Mouse (Mus musculus): Measurements from ENCODE around the gene Nhlrc3. TPM values are rescaled to one million over a fixed set of nuclear protein-coding genes. Genes with fewer than 3 reads are reported as not detected.
A peak's percentile ranks its signal among the peaks of the same experiment; 100 is the strongest.

Gene Nhlrc3
- polyA plus RNA-seq, 1 experiment from 2014 or later: 10.0 TPM

DNA sequence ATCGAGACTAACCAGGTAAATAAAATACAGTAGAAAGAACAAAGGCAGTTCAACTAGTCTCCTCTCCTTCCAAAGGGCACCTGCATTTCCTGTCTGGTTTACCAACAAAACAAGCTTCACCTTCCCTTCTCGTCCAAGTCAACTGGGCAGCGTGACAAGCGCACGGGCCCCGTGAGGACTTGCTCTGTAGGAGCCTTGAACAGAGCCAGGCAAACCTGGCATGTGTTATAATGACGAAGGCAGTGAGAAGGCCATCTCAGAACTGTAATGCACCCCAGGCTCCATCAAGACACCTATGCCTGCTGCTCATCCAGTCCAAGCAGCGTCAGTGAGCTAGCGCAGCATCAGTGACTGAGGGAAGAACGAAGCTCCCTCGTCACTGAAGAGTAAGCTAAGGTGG, 12.5 kb downstream of the Nhlrc3 start:
- no peak overlapping the region for H3K9ac ChIP-seq (replicated peaks; ENCODE audit: low read length)
- H3K4me1 ChIP-seq (ENCODE audit: control insufficient read depth, insufficient read depth, low read length): no peaks in the 10 kb centered on the region
- no peak for DNase-seq
- H3K9me3 ChIP-seq (ENCODE audit: control insufficient read depth, low read length): no peaks in the 10 kb centered on the region
- no peak overlapping the region for H3K4me2 ChIP-seq (ENCODE audit: low read length)
- ATAC-seq (ENCODE audit: low FRiP score, low TSS enrichment): no peak
- no peak overlapping the region for H3K27ac ChIP-seq (replicated peaks; ENCODE audit: low read depth, low read length)
- H3K4me3 ChIP-seq (replicated peaks; ENCODE audit: low read depth, low read length): no peak overlapping the region
- peaks cover 60% of the 10 kb centered on the region for H3K36me3 ChIP-seq (ENCODE audit: control insufficient read depth, insufficient read depth, low read length)
- H3K27me3 ChIP-seq (ENCODE audit: control insufficient read depth, insufficient read depth, low read length): no peaks in the 10 kb centered on the region
- WGBS: 93% methylated on average over 11 of the region's 11 CpGs

DNA sequence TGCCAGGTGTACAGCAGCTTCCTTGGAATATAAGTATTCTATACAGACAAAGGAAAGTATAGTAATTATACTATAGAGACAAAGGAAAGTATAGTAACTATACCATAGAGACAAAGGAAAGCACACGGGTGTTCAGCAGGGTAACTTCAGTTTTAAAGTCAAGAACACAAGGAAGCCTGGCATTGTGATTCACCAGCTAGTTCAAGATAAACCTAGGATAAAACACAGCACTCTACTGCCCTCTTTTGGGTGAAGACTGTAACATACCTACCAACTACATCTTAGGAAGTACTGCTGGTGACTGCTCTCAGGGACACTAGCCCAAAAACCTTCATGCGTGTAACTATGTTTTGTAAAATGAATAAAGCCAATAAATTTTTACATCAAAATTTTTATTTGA, 14.9 kb downstream of the Nhlrc3 start:
- peaks cover 36% of the 10 kb centered on the region for H3K36me3 ChIP-seq (ENCODE audit: control insufficient read depth, insufficient read depth, low read length)

DNA sequence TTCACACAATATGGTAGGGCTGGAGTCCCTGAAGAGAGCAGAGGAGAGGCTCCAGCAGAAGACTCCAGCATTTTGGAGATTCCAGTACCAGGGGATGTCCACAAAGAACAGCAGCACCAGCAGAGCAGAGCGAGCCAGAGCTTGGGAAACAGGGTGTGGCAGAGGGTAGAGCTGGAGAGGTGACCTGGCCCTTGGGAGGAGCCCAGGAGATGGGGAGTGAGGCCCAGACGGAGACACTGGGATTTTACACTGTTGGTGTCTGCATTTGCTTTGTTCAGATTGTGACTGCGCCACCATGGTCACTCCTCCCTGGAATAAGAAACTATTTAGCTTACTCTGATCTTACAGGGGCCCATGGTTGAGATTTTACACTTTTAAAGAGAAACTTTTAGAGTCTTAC, 16.3 kb downstream of the Nhlrc3 start:
- no peaks in the 10 kb centered on the region for H3K27me3 ChIP-seq (ENCODE audit: control insufficient read depth, insufficient read depth, low read length)
- ATAC-seq (ENCODE audit: low FRiP score, low TSS enrichment): no peak
- WGBS: 84% methylated on average over 3 of the region's 3 CpGs
- no peak overlapping the region for H3K9ac ChIP-seq (replicated peaks; ENCODE audit: low read length)
- H3K27ac ChIP-seq (replicated peaks; ENCODE audit: low read depth, low read length): no peak overlapping the region
- DNase-seq: no peak
- H3K9me3 ChIP-seq (ENCODE audit: control insufficient read depth, low read length): no peaks in the 10 kb centered on the region
- H3K36me3 ChIP-seq (ENCODE audit: control insufficient read depth, insufficient read depth, low read length): peaks cover 22% of the 10 kb centered on the region
- no peak overlapping the region for H3K4me3 ChIP-seq (replicated peaks; ENCODE audit: low read depth, low read length)
- peaks cover 7% of the 10 kb centered on the region; the same call in 1 of the 2 replicates for H3K4me1 ChIP-seq (ENCODE audit: control insufficient read depth, insufficient read depth, low read length)
- H3K4me2 ChIP-seq (ENCODE audit: low read length): no peak overlapping the region

More for the DNA sequence above, 14.9 kb downstream of the Nhlrc3 start:
- Histone ChIP-seq H3K9me3 (ENCODE audit: control insufficient read depth, low read length) (no peaks in the 10 kb centered on the region), H3K4me1 (ENCODE audit: control insufficient read depth, insufficient read depth, low read length) (peaks cover 7% of the 10 kb centered on the region; the same call in 1 of the 2 replicates), H3K9ac (replicated peaks; ENCODE audit: low read length) (no peak overlapping the region), H3K4me2 (ENCODE audit: low read length) (no peak overlapping the region), H3K27me3 (ENCODE audit: control insufficient read depth, insufficient read depth, low read length) (no peaks in the 10 kb centered on the region), H3K27ac (replicated peaks; ENCODE audit: low read depth, low read length) (no peak overlapping the region), H3K4me3 (replicated peaks; ENCODE audit: low read depth, low read length) (no peak overlapping the region)
- WGBS: 22% methylated on average over 2 of the region's 2 CpGs
- DNase-seq: peak; percentile 96
- ATAC-seq (ENCODE audit: low FRiP score, low TSS enrichment): peak; percentile 18; the same call in 1 of the 2 replicates

DNA sequence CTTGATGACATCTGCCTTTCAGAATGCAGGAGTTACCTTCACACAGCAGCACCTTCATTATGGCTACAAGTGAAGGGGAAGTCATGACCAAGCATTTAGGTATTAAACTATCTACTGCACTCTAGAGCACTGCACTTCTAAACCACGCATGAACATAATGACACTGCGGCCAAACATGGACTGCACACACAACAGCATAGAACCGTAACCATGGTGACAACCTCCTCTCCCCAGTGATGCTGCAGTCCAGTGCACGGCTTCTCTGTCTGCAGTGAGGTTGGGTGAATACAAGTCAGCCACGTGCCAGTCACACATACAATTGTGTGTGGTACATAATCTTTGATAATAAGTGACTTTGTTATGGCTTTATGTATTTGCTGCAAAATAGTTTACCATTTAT, 17.6 kb downstream of the Nhlrc3 start:
- Histone ChIP-seq H3K4me3 (replicated peaks; ENCODE audit: low read depth, low read length) (no peak overlapping the region), H3K9ac (replicated peaks; ENCODE audit: low read length) (no peak overlapping the region), H3K36me3 (ENCODE audit: control insufficient read depth, insufficient read depth, low read length) (peaks cover 10% of the 10 kb centered on the region), H3K27me3 (ENCODE audit: control insufficient read depth, insufficient read depth, low read length) (no peaks in the 10 kb centered on the region), H3K4me1 (ENCODE audit: control insufficient read depth, insufficient read depth, low read length) (peaks cover 7% of the 10 kb centered on the region; the same call in 1 of the 2 replicates), H3K9me3 (ENCODE audit: control insufficient read depth, low read length) (no peaks in the 10 kb centered on the region), H3K27ac (replicated peaks; ENCODE audit: low read depth, low read length) (no peak overlapping the region; the same call in 1 of the 2 replicates), H3K4me2 (ENCODE audit: low read length) (no peak overlapping the region)
- no peak; the same call in 1 of the 2 replicates for ATAC-seq (ENCODE audit: low FRiP score, low TSS enrichment)
- peak; percentile 61 for DNase-seq
- 33% methylated on average over 5 of the region's 5 CpGs for WGBS

DNA sequence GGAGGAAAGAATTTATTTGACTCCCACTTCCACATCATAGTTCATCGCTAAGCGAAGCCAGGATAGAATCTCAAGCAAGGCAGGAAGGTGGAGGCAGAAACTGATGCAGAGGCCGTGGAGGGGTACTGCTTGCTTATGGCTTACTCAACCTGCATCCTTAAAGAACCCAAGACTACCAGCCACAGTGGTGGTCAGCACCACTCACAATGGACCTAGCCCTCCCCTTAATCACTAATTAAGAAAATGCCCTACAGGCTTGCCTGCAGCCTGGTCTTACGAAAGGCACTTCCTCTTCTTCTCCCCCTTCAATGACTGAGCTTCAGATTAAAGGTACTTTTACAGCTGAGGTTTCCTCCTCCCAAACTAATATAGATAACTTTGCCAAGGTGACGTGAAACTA, 26.6 kb downstream of the Nhlrc3 start:
- Histone ChIP-seq H3K4me3 (replicated peaks; ENCODE audit: low read depth, low read length) (no peak overlapping the region), H3K4me2 (ENCODE audit: low read length) (no peak overlapping the region), H3K27me3 (ENCODE audit: control insufficient read depth, insufficient read depth, low read length) (no peaks in the 10 kb centered on the region), H3K36me3 (ENCODE audit: control insufficient read depth, insufficient read depth, low read length) (no peaks in the 10 kb centered on the region), H3K9me3 (ENCODE audit: control insufficient read depth, low read length) (no peaks in the 10 kb centered on the region), H3K27ac (replicated peaks; ENCODE audit: low read depth, low read length) (no peak overlapping the region), H3K4me1 (ENCODE audit: control insufficient read depth, insufficient read depth, low read length) (0 out of 2 replicates have a peak, but pooled peaks cover 5% of the 10 kb centered on the region), H3K9ac (replicated peaks; ENCODE audit: low read length) (no peak overlapping the region)
- WGBS: 78% methylated on average over 5 of the region's 5 CpGs
- DNase-seq (no peak), ATAC-seq (ENCODE audit: low FRiP score, low TSS enrichment) (no peak)

DNA sequence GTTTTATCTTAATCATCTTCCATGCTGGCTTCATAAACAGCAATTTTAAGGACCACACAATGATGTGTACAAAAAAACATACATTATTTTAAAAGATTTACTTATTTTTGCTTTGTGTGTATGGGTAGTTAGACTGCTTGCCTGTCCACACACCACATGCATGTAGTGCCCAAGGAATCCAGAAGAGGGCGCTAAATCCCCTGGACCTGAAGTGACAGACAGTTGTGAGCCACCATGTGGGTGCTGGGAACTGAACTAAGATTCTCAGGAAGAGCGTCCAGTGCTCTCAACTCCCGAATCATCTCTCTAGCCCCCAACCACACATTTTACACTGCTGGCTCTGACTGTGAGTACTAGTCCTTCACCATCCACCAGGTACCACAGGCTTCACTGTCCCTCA, 28.5 kb downstream of the Nhlrc3 start:
- ATAC-seq (ENCODE audit: low FRiP score, low TSS enrichment): no peak
- Histone ChIP-seq H3K4me2 (ENCODE audit: low read length) (no peak overlapping the region), H3K9me3 (ENCODE audit: control insufficient read depth, low read length) (no peaks in the 10 kb centered on the region), H3K4me3 (replicated peaks; ENCODE audit: low read depth, low read length) (no peak overlapping the region), H3K27ac (replicated peaks; ENCODE audit: low read depth, low read length) (no peak overlapping the region), H3K4me1 (ENCODE audit: control insufficient read depth, insufficient read depth, low read length) (0 out of 2 replicates have a peak, but pooled peaks cover 5% of the 10 kb centered on the region), H3K27me3 (ENCODE audit: control insufficient read depth, insufficient read depth, low read length) (no peaks in the 10 kb centered on the region), H3K36me3 (ENCODE audit: control insufficient read depth, insufficient read depth, low read length) (no peaks in the 10 kb centered on the region), H3K9ac (replicated peaks; ENCODE audit: low read length) (no peak overlapping the region)
- no peak for DNase-seq
- whole genome bisulfite sequencing: 79% methylated on average over 3 of the region's 3 CpGs

DNA sequence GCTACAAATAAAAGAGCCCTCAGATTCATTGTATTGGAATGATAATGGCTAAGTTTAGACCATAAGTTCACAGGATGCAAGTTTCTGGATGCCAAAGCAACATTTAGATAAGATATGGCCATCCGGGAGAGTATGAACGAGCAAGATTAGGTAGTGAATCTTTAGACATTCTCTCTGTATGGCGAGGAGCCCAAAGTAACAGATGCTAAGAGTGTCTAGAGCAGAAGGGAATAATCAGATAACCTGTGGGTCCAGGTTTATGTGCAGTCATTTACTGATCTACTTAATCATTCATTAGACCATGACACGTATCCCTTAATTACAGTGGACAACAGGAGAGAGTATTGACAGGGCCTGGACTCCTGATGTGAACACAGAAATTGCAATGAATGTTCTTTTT, 39.6 kb downstream of the Nhlrc3 start:
- H3K4me1 ChIP-seq (ENCODE audit: control insufficient read depth, insufficient read depth, low read length): no peaks in the 10 kb centered on the region
- 88% methylated on average over 4 of the region's 4 CpGs for WGBS
- no peak overlapping the region for H3K9ac ChIP-seq (replicated peaks; ENCODE audit: low read length)
- H3K27ac ChIP-seq (replicated peaks; ENCODE audit: low read depth, low read length): no peak overlapping the region
- no peak overlapping the region for H3K4me3 ChIP-seq (replicated peaks; ENCODE audit: low read depth, low read length)
- DNase-seq (no peak), ATAC-seq (ENCODE audit: low FRiP score, low TSS enrichment) (no peak)
- no peaks in the 10 kb centered on the region for H3K36me3 ChIP-seq (ENCODE audit: control insufficient read depth, insufficient read depth, low read length)
- no peaks in the 10 kb centered on the region for H3K9me3 ChIP-seq (ENCODE audit: control insufficient read depth, low read length)
- H3K27me3 ChIP-seq (ENCODE audit: control insufficient read depth, insufficient read depth, low read length): no peaks in the 10 kb centered on the region
- no peak overlapping the region for H3K4me2 ChIP-seq (ENCODE audit: low read length)

DNA sequence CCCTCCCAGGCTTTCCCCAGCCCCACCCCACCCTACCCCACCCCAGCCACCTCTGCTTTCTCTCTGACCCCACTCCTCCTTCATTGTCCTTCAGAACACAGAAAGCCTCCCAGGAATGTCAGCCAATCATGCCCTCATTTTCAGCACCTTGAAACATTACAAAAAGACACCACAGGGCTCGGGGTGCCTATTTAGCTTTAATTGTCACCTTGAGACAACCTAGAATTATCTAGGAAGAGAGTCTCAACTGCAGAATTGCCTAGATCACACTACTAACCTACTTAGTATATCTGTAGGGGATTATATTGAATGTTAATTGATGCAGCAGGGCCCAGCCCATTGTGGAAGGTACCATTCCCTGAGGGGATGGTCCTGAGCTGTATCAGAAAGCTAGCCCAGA, 40.4 kb downstream of the Nhlrc3 start:
- no peak overlapping the region for H3K9ac ChIP-seq (replicated peaks; ENCODE audit: low read length)
- H3K36me3 ChIP-seq (ENCODE audit: control insufficient read depth, insufficient read depth, low read length): no peaks in the 10 kb centered on the region
- 53% methylated on average over 1 of the region's 1 CpGs for WGBS
- no peak overlapping the region for H3K27ac ChIP-seq (replicated peaks; ENCODE audit: low read depth, low read length)
- H3K27me3 ChIP-seq (ENCODE audit: control insufficient read depth, insufficient read depth, low read length): no peaks in the 10 kb centered on the region
- no peak overlapping the region for H3K4me3 ChIP-seq (replicated peaks; ENCODE audit: low read depth, low read length)
- ATAC-seq (ENCODE audit: low FRiP score, low TSS enrichment) (no peak), DNase-seq (no peak)
- H3K4me1 ChIP-seq (ENCODE audit: control insufficient read depth, insufficient read depth, low read length): no peaks in the 10 kb centered on the region
- no peaks in the 10 kb centered on the region for H3K9me3 ChIP-seq (ENCODE audit: control insufficient read depth, low read length)
- no peak overlapping the region for H3K4me2 ChIP-seq (ENCODE audit: low read length)

DNA sequence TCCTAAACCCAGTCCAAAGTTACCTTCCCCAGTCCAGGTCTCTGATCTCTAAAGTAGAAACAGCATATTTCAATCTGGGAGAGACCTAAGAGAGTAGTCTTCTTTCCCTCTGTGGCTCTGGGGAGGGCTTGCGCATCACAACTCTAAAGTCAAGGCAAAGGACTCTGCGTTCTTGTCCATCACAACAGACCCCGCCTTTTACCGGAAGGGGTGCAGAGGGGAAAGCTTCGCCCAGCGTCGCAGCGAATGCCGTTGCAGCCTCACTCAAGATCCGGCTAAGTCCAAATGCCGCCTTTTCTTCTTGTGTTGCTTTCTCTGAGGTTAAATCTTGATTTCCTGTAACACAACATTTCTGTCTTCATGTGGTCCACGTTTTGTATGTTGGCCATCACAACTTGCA, 41.5 kb downstream of the Nhlrc3 start:
- DNase-seq (no peak), ATAC-seq (ENCODE audit: low FRiP score, low TSS enrichment) (no peak)
- Histone ChIP-seq H3K4me1 (ENCODE audit: control insufficient read depth, insufficient read depth, low read length) (no peaks in the 10 kb centered on the region), H3K9ac (replicated peaks; ENCODE audit: low read length) (no peak overlapping the region), H3K27me3 (ENCODE audit: control insufficient read depth, insufficient read depth, low read length) (no peaks in the 10 kb centered on the region), H3K4me2 (ENCODE audit: low read length) (no peak overlapping the region), H3K36me3 (ENCODE audit: control insufficient read depth, insufficient read depth, low read length) (no peaks in the 10 kb centered on the region), H3K4me3 (replicated peaks; ENCODE audit: low read depth, low read length) (no peak overlapping the region), H3K9me3 (ENCODE audit: control insufficient read depth, low read length) (no peaks in the 10 kb centered on the region), H3K27ac (replicated peaks; ENCODE audit: low read depth, low read length) (no peak overlapping the region)
- 88% methylated on average over 12 of the region's 12 CpGs for WGBS
